Mouse (Mus musculus) CH12.LX (cell line): ENCODE measurements around the gene Serac1. TPM values are rescaled to one million over a fixed set of nuclear protein-coding genes. Genes with fewer than 3 reads are reported as not detected.

Source experiments
- DNase-seq: peaks from one replicate; pipeline ENCODE4 v3.0.0-alpha.2; 2013; ENCODE audit errors: extremely low read depth
- H3K27ac ChIP-seq: 2 replicates; pipeline ENCODE4 v1.5.1; 2012; ENCODE audit warnings: low read depth, mild to moderate bottlenecking, control low read depth, moderate library complexity; ENCODE audit not compliant: insufficient read depth
- H3K27me3 ChIP-seq: replicated peaks from 2 replicates; pipeline ENCODE3; 2012; ENCODE audit warnings: inconsistent platforms
- H3K36me3 ChIP-seq, 2 experiments: replicated peaks in 1 of 2; 2 replicates each; pipeline versions ENCODE3 to v1.6.1; 2012; ENCODE audit warnings: inconsistent platforms in 1 of 2, low read length in 1 of 2, mild to moderate bottlenecking in 1 of 2, mixed read lengths in 1 of 2, moderate library complexity in 1 of 2; ENCODE audit not compliant: control insufficient read depth in 1 of 2, insufficient read depth in 1 of 2
- H3K4me1 ChIP-seq, 2 experiments: 2 replicates each; pipeline ENCODE4 v1.6.1; 2012; ENCODE audit warnings: inconsistent platforms in 1 of 2, moderate library complexity in 1 of 2; ENCODE audit not compliant: insufficient read depth in 2 of 2, control insufficient read depth in 1 of 2
- H3K4me2 ChIP-seq: 2 replicates; pipeline ENCODE4 v1.6.1; 2012; ENCODE audit warnings: low read depth, mild to moderate bottlenecking, control low read depth; ENCODE audit not compliant: poor library complexity, insufficient read depth, severe bottlenecking
- H3K4me3 ChIP-seq, 3 experiments: fragments of 150-350 bp in 1 of 3; sonication (generic) in 1 of 3; replicated peaks in 1 of 3; 2 replicates each; pipeline versions ENCODE3 to v1.5.1; 2011 to 2012; ENCODE audit warnings: low read depth in 2 of 3, low read length in 2 of 3, mild to moderate bottlenecking in 2 of 3, moderate library complexity in 2 of 3, control low read depth in 1 of 3, improper control_type of control experiment in 1 of 3, inconsistent platforms in 1 of 3, mixed read lengths in 1 of 3; ENCODE audit not compliant: poor library complexity in 1 of 3
- H3K79me2 ChIP-seq: replicated peaks from 2 replicates; pipeline ENCODE4 v1.6.1; 2012; ENCODE audit warnings: mild to moderate bottlenecking, moderate library complexity; ENCODE audit not compliant: control insufficient read depth, poor library complexity, insufficient read depth, severe bottlenecking; ENCODE audit errors: extremely low read depth
- H3K9ac ChIP-seq: 2 replicates; pipeline ENCODE4 v1.6.1; 2012; ENCODE audit warnings: low read depth, mild to moderate bottlenecking, control low read depth, moderate library complexity; ENCODE audit not compliant: insufficient read depth
- H3K9me3 ChIP-seq: replicated peaks from 2 replicates; pipeline ENCODE3; 2012; ENCODE audit warnings: low read length, inconsistent platforms, mixed read lengths
- CHD1 ChIP-seq: IDR thresholded peaks from 2 replicates; pipeline ENCODE4 v1.6.1; 2012; ENCODE audit warnings: low read depth, low read length, improper control_type of control experiment, inconsistent platforms
- EP300 ChIP-seq: IDR thresholded peaks from 2 replicates; pipeline ENCODE4 v1.6.1; 2011; ENCODE audit warnings: low read length, improper control_type of control experiment
- HCFC1 ChIP-seq: IDR thresholded peaks from 2 replicates; pipeline ENCODE4 v1.6.1; 2012; ENCODE audit warnings: low read depth, mild to moderate bottlenecking, inconsistent platforms, low read length, improper control_type of control experiment
- JUN ChIP-seq: IDR thresholded peaks from 2 replicates; pipeline ENCODE4 v1.6.1; 2011; ENCODE audit warnings: low read depth, mild to moderate bottlenecking, low read length, improper control_type of control experiment, moderate library complexity; ENCODE audit not compliant: insufficient read depth
- MAZ ChIP-seq: IDR thresholded peaks from 2 replicates; pipeline ENCODE4 v1.6.1; 2012; ENCODE audit warnings: low read depth, mild to moderate bottlenecking, inconsistent platforms, low read length, improper control_type of control experiment, moderate library complexity
- MEF2A ChIP-seq: IDR thresholded peaks from 2 replicates; pipeline ENCODE4 v1.6.1; 2014; ENCODE audit warnings: low read depth, mild to moderate bottlenecking, inconsistent platforms, low read length, improper control_type of control experiment, borderline replicate concordance
- MYC ChIP-seq: IDR thresholded peaks from 2 replicates; pipeline ENCODE4 v1.6.1; 2011; ENCODE audit warnings: low read depth, mild to moderate bottlenecking, improper control_type of control experiment, low read length
- NELFE ChIP-seq: IDR thresholded peaks from 2 replicates; pipeline ENCODE4 v1.6.1; 2011; ENCODE audit warnings: low read depth, low read length, improper control_type of control experiment
- NRF1 ChIP-seq: IDR thresholded peaks from 2 replicates; pipeline ENCODE4 v1.6.1; 2014; ENCODE audit warnings: low read depth, mild to moderate bottlenecking, inconsistent platforms, low read length, improper control_type of control experiment, moderate library complexity
- POLR2AphosphoS2 ChIP-seq: IDR thresholded peaks from 2 replicates; pipeline ENCODE4 v1.6.1; 2011; ENCODE audit warnings: low read depth, low read length, improper control_type of control experiment
- RAD21 ChIP-seq: IDR thresholded peaks from 2 replicates; pipeline ENCODE4 v1.6.1; 2011; ENCODE audit warnings: low read depth, mild to moderate bottlenecking, low read length, improper control_type of control experiment, moderate library complexity
- RCOR1 ChIP-seq: conservative IDR thresholded peaks from 2 replicates; pipeline ENCODE4 v1.6.1; 2012; ENCODE audit warnings: low read depth, mild to moderate bottlenecking, inconsistent platforms, low read length, improper control_type of control experiment
- SIN3A ChIP-seq: IDR thresholded peaks from 2 replicates; pipeline ENCODE4 v1.6.1; 2012; ENCODE audit warnings: low read length, improper control_type of control experiment, inconsistent platforms
- UBTF ChIP-seq: IDR thresholded peaks from 2 replicates; pipeline ENCODE4 v1.6.1; 2012; ENCODE audit warnings: low read depth, mild to moderate bottlenecking, inconsistent platforms, low read length, improper control_type of control experiment, moderate library complexity
- USF1 ChIP-seq: IDR thresholded peaks from 2 replicates; pipeline ENCODE4 v1.6.1; 2014; ENCODE audit warnings: low read depth, mild to moderate bottlenecking, inconsistent platforms, low read length, improper control_type of control experiment
- USF2 ChIP-seq: conservative IDR thresholded peaks from 2 replicates; pipeline ENCODE4 v1.6.1; 2011; ENCODE audit warnings: low read depth, low read length, improper control_type of control experiment
- ZMIZ1 ChIP-seq: IDR thresholded peaks from 2 replicates; pipeline ENCODE4 v1.6.1; 2012; ENCODE audit warnings: low read depth, mild to moderate bottlenecking, inconsistent platforms, low read length, improper control_type of control experiment
- dilution Hi-C: fragments of 300-500 bp; cut with MboI; formaldehyde crosslinking; loops from 2 replicates; pipeline ENCODE4 v1.14.3; 2020; ENCODE audit warnings: low sequenced_read_pairs; ENCODE audit not compliant: extremely low pct_unique_long_range_greater_than_20kb, extremely low pct_ligation_motif_present
- in situ Hi-C: fragments of 300-500 bp; cut with MboI; formaldehyde crosslinking; loops from 3 replicates; pipeline ENCODE4 v1.14.3; 2019; ENCODE audit warnings: low sequenced_read_pairs, low pct_ligation_motif_present, low pct_unique_long_range_greater_than_20kb, mixed read lengths
- polyA plus RNA-seq: library from polyadenylated mRNA; unstranded; fragments of >175 nt; gene quantifications from 2 replicates; pipeline ENCODE4 v1.2.1, GENCODE M21; 2012; ENCODE audit warnings: low read depth; ENCODE audit not compliant: insufficient read length
- total RNA-seq, 2 experiments: library from RNA; depleted of rRNA; stranded (reverse); fragments of 300-350 nt in 1 of 2; fragments of >200 nt in 1 of 2; gene quantifications; 2 replicates each; pipeline ENCODE4 v1.2.3; 2012 to 2014

Gene Serac1
- total and polyA plus RNA-seq, 3 experiments: 1.9 to 2.9 (median 2.1) TPM

- TF ChIP-seq USF2 (no peak), JUN (no peak), ZMIZ1 (no peak), RCOR1 (no peak), EP300 (no peak), CHD1 (no peak), SIN3A (no peak), USF1 (no peak), RAD21 (no peak), NRF1 (no peak)
- DNase-seq: no peak
- no peak overlapping the region for H3K4me2 ChIP-seq
- H3K27ac ChIP-seq: no peak overlapping the region
- no peaks in the 10 kb centered on the region for H3K9me3 ChIP-seq
- dilution Hi-C loops: no loop called here
- H3K4me3 ChIP-seq: no peak overlapping the region
- no peak overlapping the region for H3K9ac ChIP-seq
- in situ Hi-C loops: no loop called here
- no peaks in the 10 kb centered on the region for H3K27me3 ChIP-seq
- H3K4me1 ChIP-seq: peaks cover 5 to 8% of the 10 kb centered on the region in 2 experiments; a peak in 3 of 4 replicates
- peaks cover 3 to 85% of the 10 kb centered on the region in 2 experiments for H3K36me3 ChIP-seq
- no peaks in the 10 kb centered on the region for H3K79me2 ChIP-seq
Measured at GRCm38 (mm10) chr17:6036872-6037271, 42.7 kb downstream of the Serac1 start.

- in situ Hi-C loops: no loop called here
Measured at GRCm38 (mm10) chr17:6036458-6036857, 43.1 kb downstream of the Serac1 start.

GRCm38 (mm10) chr17:6035661-6036060, 43.9 kb downstream of the Serac1 start:
- Histone ChIP-seq H3K4me1 (peaks cover 5 to 8% of the 10 kb centered on the region in 2 experiments; a peak in 3 of 4 replicates), H3K36me3 (peaks cover 3 to 78% of the 10 kb centered on the region in 2 experiments), H3K27ac (no peak overlapping the region), H3K79me2 (no peaks in the 10 kb centered on the region), H3K4me3 (no peak overlapping the region), H3K4me2 (no peak overlapping the region), H3K9me3 (no peaks in the 10 kb centered on the region), H3K27me3 (no peaks in the 10 kb centered on the region), H3K9ac (no peak overlapping the region)
- no peak for TF ChIP-seq NELFE
- TF ChIP-seq MEF2A: no peak
- in situ Hi-C loops: no loop called here
- DNase-seq: no peak
- dilution Hi-C loops: no loop called here

More at GRCm38 (mm10) chr17:6036458-6036857, 43.1 kb downstream of the Serac1 start:
- Histone ChIP-seq H3K9ac (no peak overlapping the region), H3K4me2 (no peak overlapping the region), H3K79me2 (no peaks in the 10 kb centered on the region), H3K27ac (no peak overlapping the region), H3K36me3 (peaks cover 3 to 83% of the 10 kb centered on the region in 2 experiments), H3K4me3 (no peak overlapping the region), H3K4me1 (peaks cover 5 to 8% of the 10 kb centered on the region in 2 experiments; a peak in 3 of 4 replicates), H3K9me3 (no peaks in the 10 kb centered on the region), H3K27me3 (no peaks in the 10 kb centered on the region)
- TF ChIP-seq MYC: no peak
- TF ChIP-seq UBTF: no peak
- TF ChIP-seq HCFC1: no peak
- TF ChIP-seq POLR2AphosphoS2: no peak
- TF ChIP-seq EP300: no peak
- TF ChIP-seq MEF2A: no peak
- no peak for TF ChIP-seq MAZ
- TF ChIP-seq USF2: no peak
- dilution Hi-C loops: no loop called here
- no peak for DNase-seq
